Mouse (Mus musculus) thymus, adult 2 months (tissue): ENCODE measurements at regions not wholly inside any gene's neighbourhood (a gene's known extent, or its start where the extent isn't known, plus 50 kb on each side); places are given as distances from the start of the nearest gene placed in this dataset.

Source experiments
- DNase-seq: peaks from one replicate; pipeline ENCODE4 v3.0.0; 2021
- H3K27ac ChIP-seq: fragments of 200-500 bp; 2 replicates; pipeline ENCODE4 v1.5.1; 2012; ENCODE audit warnings: low read length, control low read depth; ENCODE audit not compliant: control insufficient read depth, insufficient read depth
- H3K27me3 ChIP-seq: fragments of 200-500 bp; 2 replicates; pipeline ENCODE4 v1.6.1; 2012; ENCODE audit warnings: mild to moderate bottlenecking, low read length, moderate library complexity, mixed read lengths; ENCODE audit not compliant: control insufficient read depth, insufficient read depth
- H3K36me3 ChIP-seq: fragments of 200-500 bp; 2 replicates; pipeline ENCODE4 v1.6.1; 2012; ENCODE audit warnings: mild to moderate bottlenecking, low read length, moderate library complexity; ENCODE audit not compliant: control insufficient read depth, insufficient read depth
- H3K4me1 ChIP-seq: fragments of 200-500 bp; replicated peaks from 2 replicates; pipeline ENCODE4 v1.6.1; 2012; ENCODE audit warnings: low read length; ENCODE audit not compliant: control insufficient read depth, insufficient read depth
- H3K4me3 ChIP-seq: fragments of 200-500 bp; 2 replicates; pipeline ENCODE4 v1.5.1; 2012; ENCODE audit warnings: mild to moderate bottlenecking, low read length, control low read depth, moderate library complexity; ENCODE audit not compliant: control insufficient read depth, insufficient read depth
- CTCF ChIP-seq: fragments of 200-500 bp; IDR thresholded peaks from 2 replicates; pipeline ENCODE4 v1.5.1; 2012; ENCODE audit warnings: mild to moderate bottlenecking, control low read depth, low read length, moderate library complexity, borderline replicate concordance; ENCODE audit not compliant: control insufficient read depth, poor library complexity, insufficient read depth; ENCODE audit errors: extremely low read depth
- POLR2A ChIP-seq: fragments of 200-500 bp; IDR thresholded peaks from 2 replicates; pipeline ENCODE4 v1.6.1; 2012; ENCODE audit warnings: mild to moderate bottlenecking, low read length, control low read depth, moderate library complexity; ENCODE audit not compliant: control insufficient read depth, poor library complexity, insufficient read depth; ENCODE audit errors: extremely low read depth
- WGBS: fragments of 180-500 bp; shearing (Covaris S2); methylation state at CpG from one replicate; pipeline ENCODE4 v1.1.7; 2018; 5-methylcytosine and 5-hydroxymethylcytosine counted together

- Histone ChIP-seq H3K27me3 (no peaks in the 10 kb centered on the region), H3K36me3 (no peaks in the 10 kb centered on the region), H3K4me3 (no peak overlapping the region), H3K27ac (no peak overlapping the region), H3K4me1 (no peaks in the 10 kb centered on the region)
- DNase-seq: no peak
- TF ChIP-seq POLR2A (no peak), CTCF (no peak)
- WGBS: 84% methylated on average over 4 of the region's 4 CpGs
These were observed 73.6 kb upstream of the Arhgap18 start for GRCm38 (mm10) chr10:26679500-26680227.

GRCm38 (mm10) chr10:26694761-26695160 is 58.5 kb upstream of the Arhgap18 start:
- WGBS: 86% methylated on average over 2 of the region's 2 CpGs
- DNase-seq: no peak
- Histone ChIP-seq H3K4me3 (no peak overlapping the region), H3K36me3 (no peaks in the 10 kb centered on the region), H3K27ac (no peak overlapping the region), H3K27me3 (no peaks in the 10 kb centered on the region), H3K4me1 (no peaks in the 10 kb centered on the region)
- TF ChIP-seq CTCF (no peak), POLR2A (no peak)

- Histone ChIP-seq H3K4me3 (peak overlapping the region; percentile 35), H3K27me3 (no peaks in the 10 kb centered on the region), H3K27ac (no peak overlapping the region), H3K36me3 (no peaks in the 10 kb centered on the region), H3K4me1 (no peaks in the 10 kb centered on the region)
- peak; percentile 33 for DNase-seq
- WGBS: 2% methylated on average over 25 of the region's 25 CpGs
- TF ChIP-seq CTCF (no peak), POLR2A (no peak)
These were observed 57.8 kb upstream of the Arhgap18 start for GRCm38 (mm10) chr10:26695212-26695933.
